ENCODE assay signal across 9 mouse cellular contexts in the genomic region with DNA sequence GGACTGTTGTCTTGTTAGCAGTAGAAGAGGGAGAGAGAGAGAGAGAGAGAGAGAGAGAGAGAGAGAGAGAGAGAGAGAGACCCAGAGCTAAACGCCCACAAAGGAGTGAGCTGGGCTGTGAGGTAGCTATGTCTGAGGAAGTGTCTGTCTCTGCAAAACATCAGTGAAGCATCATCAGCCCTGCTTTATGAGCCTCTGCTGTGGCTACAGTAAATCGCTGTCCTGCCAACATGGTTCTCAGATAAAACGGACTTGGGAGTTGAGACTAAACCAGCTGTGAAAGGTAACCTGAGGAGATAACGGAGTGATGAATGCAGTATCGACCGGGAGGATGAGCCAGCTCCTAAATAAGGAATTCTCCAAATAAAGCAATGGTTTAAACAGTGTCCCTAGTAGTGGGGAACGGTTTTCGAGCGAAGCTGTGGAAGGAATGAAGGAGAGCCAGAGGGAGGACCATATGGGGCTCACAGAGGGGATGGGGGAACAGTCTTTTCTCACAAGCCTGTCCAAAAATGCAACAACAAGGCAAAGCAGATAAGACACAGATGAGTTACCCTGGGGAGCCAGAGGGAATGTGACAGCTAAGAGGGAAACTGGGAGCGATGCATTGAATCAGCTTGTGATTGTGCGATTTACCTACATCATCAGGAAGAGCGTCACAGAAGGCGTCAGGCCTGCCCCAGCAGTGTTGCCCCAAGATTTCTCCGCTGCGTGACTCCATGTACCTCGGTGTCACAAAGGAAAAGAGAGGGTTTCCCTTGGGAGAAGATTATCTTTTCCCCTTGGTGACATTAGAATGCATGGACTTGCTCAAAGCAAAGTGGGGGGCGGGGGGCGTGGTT. TPM values are rescaled to one million over a fixed set of nuclear protein-coding genes. Genes with fewer than 3 reads are reported as not detected.
DNase-seq lines count a peak whose midpoint lies in the region; ATAC-seq lines count a peak whose summit lies in the region.
"Had no signal": no experiment of that assay in that cellular context is flagged by ENCODE, and none has a peak within 500 bp of the region (broad histone marks: within the 10 kb centered on the region; RNA-seq: fewer than 3 reads in every experiment).

No protein-coding gene starts in this region.

- H3K4me3 ChIP-seq in kidney, embryonic 15.5 days (replicated peaks): no peak overlapping the region

- peaks cover 22% of the 10 kb centered on the region for H3K4me1 ChIP-seq in kidney, embryonic 15.5 days

- H3K9me3 ChIP-seq in kidney, embryonic 15.5 days (replicated peaks): no peaks in the 10 kb centered on the region

- no peak overlapping the region for H3K9ac ChIP-seq in kidney, embryonic 15.5 days

- WGBS in kidney, embryonic 15.5 days: 67% methylated on average over 18 of the region's 18 CpGs

- no peaks in the 10 kb centered on the region for H3K36me3 ChIP-seq in kidney, embryonic 15.5 days

- no peaks in the 10 kb centered on the region for H3K27me3 ChIP-seq in kidney, embryonic 15.5 days

- DNase-seq in cerebellum, adult 9-10 months: peak; percentile 35
- DNase-seq in cerebellum, postnatal 25 days: no peak
- DNase-seq in kidney, postnatal 25 days: no peak
- peak; percentile 83 for DNase-seq in brain, adult 2 months (ENCODE audit: low read depth, low spot score)
- peak; percentile 39 to 53 for DNase-seq in layer of hippocampus, postnatal 14 days (ENCODE audit: low spot score in 2 of 2)
- DNase-seq in urinary bladder, adult 2 months (ENCODE audit: low spot score): no peak
- DNase-seq: heart, adult 11 months had no signal

- H3K27ac ChIP-seq in kidney, embryonic 15.5 days: 0 out of 2 replicates have a peak overlapping the region, but pooled peaks have one; percentile 22

- H3K4me2 ChIP-seq in kidney, embryonic 15.5 days: no peak overlapping the region

- ATAC-seq in kidney, embryonic 15.5 days (replicated peaks; ENCODE audit: low FRiP score): peak; percentile 67
- ATAC-seq in monocyte, adult 5-6 weeks (replicated peaks; ENCODE audit: insufficient number of reproducible peaks, low FRiP score, low TSS enrichment, poor library complexity, severe bottlenecking): no peak

RNA-seq across cellular contexts. Expression of a gene that starts 53.8 kb away (rescaled TPM):
- 12.6 and 14.4 TPM in 2 replicates for polyA plus RNA-seq in kidney, embryonic 15.5 days (2015; fragmentation: Nextera tagmentation; extraction: Ambion mirVana)
- 1 to 10 TPM; 4.8 to 6.1 TPM for total RNA-seq in layer of hippocampus, postnatal 14 days (2021)
- polyA plus RNA-seq in urinary bladder, adult 2 months (2012; rRNA removed): 4.6 and 5.0 TPM in 2 replicates
- 2.0 to 7.3 TPM (median 6.1 TPM) in 3 replicates for total RNA-seq in monocyte, adult 5-6 weeks (2017)

Comparison
In these comparisons a context has a peak if more than half of its experiments do, and no peak if none do; other contexts are left out.
1. DNase-seq: peak in cerebellum, adult 9-10 months (single experiment), brain, adult 2 months (single experiment) and layer of hippocampus, postnatal 14 days (2 of 2); none in cerebellum, postnatal 25 days (0 of 2), kidney, postnatal 25 days (0 of 2) and urinary bladder, adult 2 months (single experiment).